Mouse (Mus musculus) adrenal gland, adult 8-10 months (tissue): ENCODE measurements at regions not wholly inside any gene's neighbourhood (a gene's known extent, or its start where the extent isn't known, plus 50 kb on each side); places are given as distances from the start of the nearest gene placed in this dataset.

Experiments
- DNase-seq: peaks from one replicate; pipeline ENCODE4 v3.0.0; 2022

GRCm38 (mm10) chr5:101120509-101121201 is 275.1 kb downstream of the Gpat3 start:
- DNase-seq: no peak

DNA sequence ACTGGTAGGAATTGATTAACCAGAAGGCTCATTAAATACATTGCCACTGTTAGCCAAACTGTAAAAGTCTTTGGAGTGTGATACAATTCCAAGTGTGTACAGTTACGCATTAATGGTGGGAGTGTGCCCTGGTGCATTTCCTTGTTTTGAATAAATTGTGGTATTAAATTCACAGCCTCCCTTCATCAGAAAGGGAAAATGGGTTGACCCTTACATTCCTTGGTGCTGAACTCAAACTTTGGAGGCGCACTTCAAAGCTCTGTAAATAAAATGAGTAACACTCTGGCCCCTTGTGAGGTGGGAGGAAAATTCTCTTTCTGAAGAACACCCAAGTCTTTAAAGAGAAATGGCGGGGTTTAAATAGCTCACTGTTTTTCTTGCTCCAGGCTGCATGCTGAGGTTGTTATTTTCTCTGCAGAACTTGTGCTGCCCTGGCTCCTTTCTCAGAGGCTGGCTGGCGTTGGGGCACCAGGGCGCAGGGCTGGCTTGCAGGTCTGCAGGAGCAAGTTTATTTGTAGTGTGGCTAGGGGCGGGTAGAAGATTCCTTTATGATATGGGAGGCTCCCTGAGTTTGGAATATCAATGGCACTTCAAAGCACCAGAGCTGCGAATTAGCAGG is 266.7 kb downstream of the Gpat3 start:
- no peak for DNase-seq

GRCm38 (mm10) chr5:101111619-101112018 is 266.1 kb downstream of the Gpat3 start:
- DNase-seq: no peak

- no peak for DNase-seq
These were observed 255.6 kb downstream of the Gpat3 start for GRCm38 (mm10) chr5:101100975-101101699.

- no peak for DNase-seq
These were observed 245.6 kb downstream of the Gpat3 start for GRCm38 (mm10) chr5:101091027-101091598.

DNA sequence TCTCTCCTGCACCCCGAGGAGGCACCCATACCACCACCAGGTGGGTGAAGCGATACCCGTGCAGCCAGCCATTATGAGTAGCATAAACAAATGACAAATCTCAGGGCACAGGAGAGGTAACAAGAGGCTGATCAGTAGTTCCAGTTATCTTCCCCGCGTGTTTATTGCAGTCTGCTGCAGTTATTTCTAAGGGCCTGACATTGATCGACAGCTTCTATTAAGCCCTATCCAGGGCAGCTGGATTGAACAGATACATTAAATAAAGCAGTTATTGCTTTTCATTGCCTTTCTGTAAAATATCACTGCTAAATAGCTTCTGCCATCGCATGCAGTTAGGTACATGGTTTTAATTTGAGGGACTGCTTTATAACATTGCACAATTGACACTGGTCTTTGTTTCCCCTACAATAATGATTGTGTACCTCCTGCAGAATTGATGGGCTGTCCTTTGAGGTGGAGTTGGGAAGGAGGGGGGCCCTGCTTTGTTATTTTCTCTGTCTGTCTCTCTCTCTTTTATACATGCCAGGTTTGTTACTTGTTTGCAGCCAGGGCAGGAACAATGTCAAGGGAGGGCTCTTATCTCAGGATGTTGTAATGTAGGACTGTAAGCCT is 245.0 kb downstream of the Gpat3 start:
- no peak for DNase-seq

DNA sequence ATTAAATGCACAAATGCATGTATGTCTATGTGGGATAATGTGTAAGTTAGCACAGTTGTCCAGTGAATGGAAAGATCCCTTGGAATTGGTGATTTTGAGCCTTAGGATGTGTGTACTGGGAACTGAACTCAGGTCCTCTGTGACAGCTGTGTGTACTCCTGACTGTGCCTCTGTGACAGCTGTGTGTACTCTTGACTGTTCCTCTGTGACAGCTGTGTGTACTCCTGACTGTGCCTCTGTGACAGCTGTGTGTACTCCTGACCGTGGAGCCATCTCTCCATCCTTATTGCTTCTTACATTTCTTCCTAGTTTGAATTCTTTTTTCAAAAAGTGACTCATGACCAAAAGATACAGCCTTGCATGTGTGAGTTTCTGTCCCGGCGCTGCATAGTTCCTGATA is 239.7 kb downstream of the Gpat3 start:
- no peak for DNase-seq

DNA sequence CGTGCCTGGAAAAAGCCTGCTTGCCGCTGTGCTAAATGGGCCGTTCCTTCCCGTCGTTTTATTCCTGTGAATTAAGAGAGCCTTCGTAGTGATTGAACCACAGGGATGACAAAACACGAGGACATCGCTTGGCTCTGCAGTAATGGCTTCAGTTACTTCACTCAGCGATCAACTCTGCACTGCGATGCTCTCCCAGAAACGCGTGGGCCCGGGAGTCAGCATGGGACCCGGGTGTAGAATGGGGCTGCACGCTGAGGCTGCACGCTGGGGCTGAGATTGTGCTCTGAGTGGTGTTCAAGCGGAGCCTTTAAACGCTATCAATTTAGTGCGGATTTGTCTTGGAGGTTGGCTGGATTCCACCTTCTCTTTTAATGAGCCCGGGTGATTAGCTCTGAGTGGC is 237.1 kb downstream of the Gpat3 start:
- no peak for DNase-seq

DNA sequence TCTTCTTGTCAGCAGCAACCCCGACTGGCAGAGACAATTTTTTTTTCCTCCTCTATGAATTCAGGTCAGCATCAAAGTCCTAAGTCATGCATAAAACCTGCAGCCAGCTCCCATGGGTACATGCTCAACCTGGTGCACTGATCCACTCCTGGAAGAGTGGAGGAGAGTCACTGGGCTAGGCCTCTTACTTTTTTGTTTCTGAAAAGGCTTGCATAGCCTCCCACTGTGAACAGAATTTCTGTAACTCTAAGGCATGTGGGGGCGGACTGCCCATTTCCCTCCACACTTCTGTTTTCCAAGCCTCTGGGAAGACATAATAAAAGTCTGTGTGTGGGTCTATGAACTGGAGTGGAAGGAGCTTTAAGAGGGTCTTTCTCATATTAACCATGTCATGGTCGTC is 218.8 kb downstream of the Gpat3 start:
- DNase-seq: no peak

DNA sequence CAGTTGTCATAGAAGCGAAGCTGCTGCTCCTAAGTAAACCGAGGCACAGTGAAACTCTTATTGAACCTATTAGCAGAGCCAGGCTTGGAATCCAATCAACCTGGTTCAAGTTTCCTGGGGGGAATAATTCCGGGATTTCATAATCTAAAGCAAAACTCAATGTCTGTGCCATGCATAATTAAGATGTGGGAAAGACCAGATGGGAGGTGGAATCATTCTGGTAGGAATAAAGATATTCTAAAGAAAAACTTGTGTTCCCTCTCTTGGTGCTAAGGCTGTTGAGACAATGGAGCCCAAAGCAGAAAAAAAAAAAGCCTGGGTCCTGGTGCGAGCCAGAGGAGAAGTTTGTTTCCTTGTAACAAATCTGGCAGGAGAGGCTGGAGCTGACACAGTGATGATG is 217.7 kb downstream of the Gpat3 start:
- DNase-seq: no peak

DNA sequence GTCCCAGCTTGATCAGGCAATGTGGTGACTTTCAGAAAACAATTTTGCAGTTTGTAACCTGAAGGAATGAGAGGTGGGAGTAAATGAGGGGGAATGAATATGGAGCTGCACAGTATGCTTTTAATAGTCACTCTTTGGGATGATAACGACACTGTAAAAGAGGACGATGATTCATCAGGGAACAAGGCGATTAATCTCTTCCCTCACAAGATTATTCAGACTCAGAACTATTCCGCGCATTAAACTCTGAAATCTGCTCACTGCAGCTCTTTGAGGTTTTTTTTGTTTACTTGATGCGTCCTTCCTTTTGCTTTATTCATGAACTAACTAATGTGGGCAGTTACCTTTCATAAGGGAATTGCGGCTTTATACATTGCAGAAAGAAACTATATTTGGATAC is 206.1 kb downstream of the Gpat3 start:
- DNase-seq: no peak

DNA sequence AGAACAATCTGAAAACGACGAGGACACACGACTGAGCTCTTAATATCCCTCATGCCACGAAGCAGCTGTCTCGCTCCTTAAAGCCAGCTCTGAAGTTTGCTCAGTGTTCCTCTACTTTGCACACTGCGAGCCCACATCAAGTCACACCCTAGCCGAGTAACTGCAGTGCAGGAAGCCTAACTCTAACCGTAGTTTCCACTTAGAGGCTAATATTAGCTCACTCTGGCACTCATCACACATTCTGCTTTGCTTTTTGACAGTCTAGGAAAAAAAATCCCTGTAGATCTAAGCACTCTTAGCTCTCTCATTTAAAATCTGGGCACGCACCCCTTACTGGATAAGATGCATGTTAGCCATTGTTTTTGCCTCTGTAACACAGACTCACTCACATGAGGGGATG is 195.0 kb downstream of the Gpat3 start:
- DNase-seq: no peak

- no peak for DNase-seq
These were observed 187.5 kb downstream of the Gpat3 start for GRCm38 (mm10) chr5:101032968-101033367.

- DNase-seq: no peak
These were observed 186.8 kb downstream of the Gpat3 start for GRCm38 (mm10) chr5:101032147-101032900.

- DNase-seq: no peak
These were observed 179.3 kb downstream of the Gpat3 start for GRCm38 (mm10) chr5:101024796-101025195.

DNA sequence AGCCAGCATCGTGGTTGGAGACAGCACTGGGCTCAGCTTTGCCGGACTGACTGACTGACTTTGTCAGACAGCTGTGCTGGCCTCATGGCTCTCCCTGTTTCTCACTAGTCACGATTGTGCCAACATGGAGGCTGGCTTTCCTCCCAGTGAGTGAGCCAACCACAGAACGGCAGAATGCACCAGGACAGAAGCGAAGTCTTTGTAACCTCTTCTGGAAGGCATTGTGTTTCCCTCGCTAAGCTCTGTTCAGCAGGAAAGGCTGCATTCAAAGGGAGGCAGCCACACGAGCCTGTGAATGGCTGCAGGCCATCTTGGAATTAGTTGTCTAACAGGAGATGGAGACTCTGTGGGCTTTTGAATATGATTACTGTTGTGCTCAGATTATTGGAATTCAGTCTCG is 178.3 kb downstream of the Gpat3 start:
- no peak for DNase-seq

- DNase-seq: peak; percentile 20
These were observed 175.3 kb downstream of the Gpat3 start for GRCm38 (mm10) chr5:101020784-101021183.

DNA sequence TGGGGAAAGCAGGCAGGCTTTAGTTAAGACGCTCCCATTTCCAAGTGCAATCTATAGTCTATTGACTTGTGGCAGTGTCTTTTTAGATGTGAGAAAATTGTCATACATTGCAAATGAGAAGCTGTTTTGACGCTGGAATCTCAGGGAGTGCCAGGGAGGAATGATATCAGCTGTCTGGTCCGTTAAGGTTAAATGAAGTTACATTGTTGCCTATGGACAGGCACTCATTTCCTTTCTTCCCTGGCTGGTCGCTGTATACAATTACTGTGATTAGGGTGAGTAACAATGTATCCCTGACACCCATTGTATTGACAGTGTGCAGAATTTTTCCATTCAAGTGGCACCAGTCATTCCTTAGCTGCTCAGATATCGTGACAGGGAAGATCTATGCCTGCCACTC is 168.3 kb downstream of the Gpat3 start:
- DNase-seq: no peak

DNA sequence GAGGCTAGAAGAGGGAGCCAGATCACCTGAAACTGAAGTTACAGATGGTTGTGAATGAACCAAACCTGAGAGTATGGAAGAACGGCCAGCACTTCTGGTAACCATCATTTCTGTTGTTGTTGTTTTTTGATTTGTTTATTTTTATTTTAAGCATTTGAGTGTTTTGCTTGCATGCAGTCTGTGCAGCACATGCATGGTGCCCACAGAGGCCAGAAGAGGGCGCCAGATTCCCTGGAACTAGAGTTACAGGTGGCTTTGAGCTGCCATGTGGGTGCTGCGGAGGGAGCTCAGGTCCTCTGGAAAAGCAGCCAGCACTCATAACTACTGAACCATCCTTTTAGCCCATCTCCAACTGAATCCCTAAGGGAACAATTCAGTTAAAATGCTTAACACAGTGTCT is 159.7 kb downstream of the Gpat3 start:
- DNase-seq: no peak

- no peak for DNase-seq
These were observed 154.9 kb downstream of the Gpat3 start for GRCm38 (mm10) chr5:101000436-101000835.

- DNase-seq: no peak
These were observed 146.9 kb downstream of the Gpat3 start for GRCm38 (mm10) chr5:100992365-100992764.

- DNase-seq: peak; percentile 4
These were observed 146.1 kb downstream of the Gpat3 start for GRCm38 (mm10) chr5:100991626-100992025.
